Mouse (Mus musculus) MEL (cell line): ENCODE data around the gene Stum.

Experiments
- CHD1 ChIP-seq: IDR thresholded peaks from 2 replicates; pipeline ENCODE4 v1.6.1; 2012; ENCODE audit warnings: low read depth, mild to moderate bottlenecking, inconsistent platforms, low read length, improper control_type of control experiment
- CTCF ChIP-seq, 3 experiments: IDR thresholded peaks in 2 of 3; conservative IDR thresholded peaks in 1 of 3; 2 replicates each; pipeline ENCODE4 v1.5.1; 2011 to 2012; ENCODE audit warnings: low read length in 3 of 3, low read depth in 2 of 3, mild to moderate bottlenecking in 2 of 3, improper control_type of control experiment in 1 of 3, inconsistent platforms in 1 of 3, mixed read lengths in 1 of 3, moderate library complexity in 1 of 3; ENCODE audit not compliant: control insufficient read depth in 1 of 3, insufficient read depth in 1 of 3, poor library complexity in 1 of 3, severe bottlenecking in 1 of 3
- ELF1 ChIP-seq: IDR thresholded peaks from 2 replicates; pipeline ENCODE4 v1.6.1; 2014; ENCODE audit warnings: low read depth, mild to moderate bottlenecking, inconsistent platforms, low read length, improper control_type of control experiment, moderate library complexity
- JUND ChIP-seq: IDR thresholded peaks from 2 replicates; pipeline ENCODE4 v1.6.1; 2011; ENCODE audit warnings: low read depth, mild to moderate bottlenecking, improper control_type of control experiment, low read length
- MAX ChIP-seq: IDR thresholded peaks from 2 replicates; pipeline ENCODE4 v1.6.1; 2011; ENCODE audit warnings: low read length, improper control_type of control experiment
- POLR2A ChIP-seq, 2 experiments: IDR thresholded peaks; 2 replicates each; pipeline ENCODE4 v1.6.1; 2011 to 2012; ENCODE audit warnings: low read length in 2 of 2, mild to moderate bottlenecking in 2 of 2, control low read depth in 1 of 2, improper control_type of control experiment in 1 of 2, low read depth in 1 of 2, moderate library complexity in 1 of 2; ENCODE audit not compliant: control insufficient read depth in 1 of 2, insufficient read depth in 1 of 2, poor library complexity in 1 of 2
- POLR2AphosphoS5 ChIP-seq: IDR thresholded peaks from 2 replicates; pipeline ENCODE4 v1.6.1; 2012; ENCODE audit warnings: low read depth, borderline replicate concordance, mild to moderate bottlenecking, inconsistent platforms, low read length, moderate library complexity, mixed read lengths
- TCF12 ChIP-seq: IDR thresholded peaks from 2 replicates; pipeline ENCODE4 v1.6.1; 2014; ENCODE audit warnings: low read depth, mild to moderate bottlenecking, inconsistent platforms, low read length, improper control_type of control experiment, moderate library complexity
- UBTF ChIP-seq: IDR thresholded peaks from 2 replicates; pipeline ENCODE4 v1.6.1; 2012; ENCODE audit warnings: low read depth, mild to moderate bottlenecking, inconsistent platforms, low read length, improper control_type of control experiment, moderate library complexity, borderline replicate concordance; ENCODE audit not compliant: insufficient read depth
- ZNF384 ChIP-seq: IDR thresholded peaks from 2 replicates; pipeline ENCODE4 v1.6.1; 2012; ENCODE audit warnings: low read depth, mild to moderate bottlenecking, inconsistent platforms, low read length, improper control_type of control experiment

GRCm38 (mm10) chr1:180449641-180450040 lies 33.7 kb downstream of the Stum start:
- TF ChIP-seq CTCF (IDR thresholded peaks at IDR 0.05 in 2 of 3, conservative IDR thresholded peaks at IDR 0.05 in 1 of 3; ENCODE audit: control insufficient read depth in 1 of 3, insufficient read depth in 1 of 3, low read depth in 2 of 3, low read length in 3 of 3, poor library complexity in 1 of 3, severe bottlenecking in 1 of 3) (no peak), POLR2A (IDR thresholded peaks at IDR 0.05; ENCODE audit: control insufficient read depth in 1 of 2, insufficient read depth in 1 of 2, low read depth in 1 of 2, low read length in 2 of 2, poor library complexity in 1 of 2) (no peak), TCF12 (no peak), POLR2AphosphoS5 (no peak), JUND (no peak), CHD1 (no peak), UBTF (no peak), ELF1 (no peak), ZNF384 (no peak), MAX (no peak)
